ENCODE assay signal across 11 mouse cellular contexts in genomic region chr10:116871329-116872015, GRCm38 (mm10). TPM values are rescaled to one million over a fixed set of nuclear protein-coding genes. Genes with fewer than 3 reads are reported as not detected.
DNase-seq lines count a peak whose midpoint lies in the region; ATAC-seq and TF ChIP-seq lines count a peak whose summit lies in the region.
"Had no signal": no experiment of that assay in that cellular context is flagged by ENCODE, and none has a peak within 500 bp of the region (broad histone marks: within the 10 kb centered on the region; RNA-seq: fewer than 3 reads in every experiment).

No protein-coding gene starts in this region.

- H3K27me3 ChIP-seq in cerebellum, adult 2 months (ENCODE audit: control insufficient read depth, insufficient read depth, low read length), result no peaks in the 10 kb centered on the region
- no peaks in the 10 kb centered on the region for H3K27me3 ChIP-seq in intestine, postnatal 0 days (replicated peaks; ENCODE audit: control insufficient read depth, insufficient read depth, low read length)
- H3K27me3 ChIP-seq in neural tube, embryonic 12.5 days (replicated peaks), result no peaks in the 10 kb centered on the region
- H3K27me3 ChIP-seq: lung, embryonic 15.5 days had no signal

- H3K9me3 ChIP-seq in intestine, postnatal 0 days (ENCODE audit: control insufficient read depth), result no peaks in the 10 kb centered on the region
- H3K9me3 ChIP-seq in neural tube, embryonic 12.5 days, result no peaks in the 10 kb centered on the region
- H3K9me3 ChIP-seq: heart, embryonic 10.5 days; lung, embryonic 15.5 days had no signal

- no peak overlapping the region for H3K4me3 ChIP-seq in left cerebral cortex, adult 2 months
- no peak overlapping the region for H3K4me3 ChIP-seq in cerebellum, adult 2 months (replicated peaks; ENCODE audit: insufficient read depth, low read depth, low read length)
- no peak overlapping the region for H3K4me3 ChIP-seq in intestine, postnatal 0 days (ENCODE audit: low read depth, low read length)
- H3K4me3 ChIP-seq in neural tube, embryonic 12.5 days, result no peak overlapping the region
- H3K4me3 ChIP-seq: heart, embryonic 10.5 days; lung, embryonic 15.5 days had no signal

- ATAC-seq in intestine, postnatal 0 days, result no peak
- peak; percentile 56; the same call in 1 of the 2 replicates for ATAC-seq in neural tube, embryonic 12.5 days (ENCODE audit: low FRiP score, low read depth)

- intact Hi-C loops in left cerebral cortex, adult 2 months (cut with DNase I), result no loop called here

- peak; percentile 43; the same call in 1 of the 2 replicates for TF ChIP-seq POLR2A in cerebellum, adult 2 months (IDR thresholded peaks at IDR 0.05; ENCODE audit: borderline replicate concordance, insufficient read depth, low read length)

- H3K4me1 ChIP-seq in cerebellum, adult 2 months (ENCODE audit: control insufficient read depth, insufficient read depth, low read length), result peaks cover 29% of the 10 kb centered on the region
- 0 out of 2 replicates have a peak, but pooled peaks cover 6% of the 10 kb centered on the region for H3K4me1 ChIP-seq in intestine, postnatal 0 days (replicated peaks; ENCODE audit: control insufficient read depth, insufficient read depth, low read length)
- H3K4me1 ChIP-seq in neural tube, embryonic 12.5 days, result peaks cover 9% of the 10 kb centered on the region; the same call in 1 of the 2 replicates
- H3K4me1 ChIP-seq: lung, embryonic 15.5 days had no signal

- H3K36me3 ChIP-seq in intestine, postnatal 0 days (ENCODE audit: control insufficient read depth, insufficient read depth), result no peaks in the 10 kb centered on the region
- H3K36me3 ChIP-seq in neural tube, embryonic 12.5 days, result no peaks in the 10 kb centered on the region
- H3K36me3 ChIP-seq: heart, embryonic 10.5 days; lung, embryonic 15.5 days had no signal

- H3K27ac ChIP-seq in left cerebral cortex, adult 2 months, result no peak overlapping the region
- peak overlapping the region; percentile 99 for H3K27ac ChIP-seq in cerebellum, adult 2 months (ENCODE audit: insufficient read depth, low read length)
- no peak overlapping the region for H3K27ac ChIP-seq in intestine, postnatal 0 days (ENCODE audit: low read depth, low read length)
- H3K27ac ChIP-seq in neural tube, embryonic 12.5 days, result no peak overlapping the region
- H3K27ac ChIP-seq: heart, embryonic 10.5 days; lung, embryonic 15.5 days had no signal

- TF ChIP-seq CTCF in left cerebral cortex, adult 2 months (IDR thresholded peaks at IDR 0.05), result no peak
- TF ChIP-seq CTCF in cerebellum, adult 2 months (IDR thresholded peaks at IDR 0.05; ENCODE audit: borderline replicate concordance, insufficient read depth, low read depth, low read length), result no peak
- TF ChIP-seq CTCF in intestine, postnatal 0 days (IDR thresholded peaks at IDR 0.05; ENCODE audit: low read depth), result no peak

- H3K9ac ChIP-seq in intestine, postnatal 0 days (ENCODE audit: low read depth, low read length), result no peak overlapping the region
- no peak overlapping the region for H3K9ac ChIP-seq in neural tube, embryonic 12.5 days
- H3K9ac ChIP-seq: lung, embryonic 15.5 days had no signal

- peak overlapping the region; percentile 24; the same call in 1 of the 2 replicates for H3K4me2 ChIP-seq in intestine, postnatal 0 days (replicated peaks; ENCODE audit: low read depth)
- H3K4me2 ChIP-seq in neural tube, embryonic 12.5 days (replicated peaks), result peak overlapping the region; percentile 20; the same call in 1 of the 2 replicates
- H3K4me2 ChIP-seq: lung, embryonic 15.5 days had no signal

- DNase-seq in left cerebral cortex, adult 11 months (ENCODE audit: low spot score), result peak; percentile 10
- DNase-seq in left cerebral cortex, adult 2 months (ENCODE audit: extremely low spot score in 1 of 2, low spot score in 2 of 2), result no peak
- peak; percentile 83 to 96 for DNase-seq in cerebellum, adult 2 months
- DNase-seq in spleen, adult 12 weeks (ENCODE audit: low spot score), result no peak
- DNase-seq in kidney, postnatal 36 days, result no peak
- DNase-seq in thymus, adult 18-20 months, result no peak

- 11% methylated on average over 12 of the region's 12 CpGs for WGBS in cerebellum, adult 2 months
- 72% methylated on average over 12 of the region's 12 CpGs for WGBS in intestine, postnatal 0 days
- WGBS in neural tube, embryonic 12.5 days, result 69% methylated on average over 12 of the region's 12 CpGs

RNA-seq across cellular contexts. Expression of gene Myrfl, which starts 25.2 kb away (rescaled TPM):
- total RNA-seq in left cerebral cortex, adult 2 months (2021), result under 1 TPM in 1 of 2 experiments, not detected in 1; 0.23 TPM
- 0.10 and 0.17 TPM in 2 replicates for polyA plus RNA-seq in cerebellum, adult 2 months (2012; rRNA removed)
- 7.3 and 9.5 TPM in 2 replicates for polyA plus RNA-seq in intestine, postnatal 0 days (2015; fragmentation: Nextera tagmentation; extraction: Ambion mirVana)
- polyA plus RNA-seq in neural tube, embryonic 12.5 days (2016; fragmentation: Nextera tagmentation; extraction: Ambion mirVana), result 0.28 and 0.65 TPM in 2 replicates
- total RNA-seq: MEL had no signal

Comparison
In these comparisons a context has a peak if more than half of its experiments do, and no peak if none do; other contexts are left out.
1. DNase-seq: peak in left cerebral cortex, adult 11 months (single experiment) and cerebellum, adult 2 months (2 of 2); none in left cerebral cortex, adult 2 months (0 of 2), spleen, adult 12 weeks (single experiment), kidney, postnatal 36 days (0 of 2) and thymus, adult 18-20 months (0 of 2).